Mouse (Mus musculus) cerebellum, postnatal 10 days (tissue): ENCODE measurements around the gene Exosc2.

ENCODE experiments used
- DNase-seq, 2 experiments: peaks; one replicate each; pipeline ENCODE4 v3.0.0; 2021; ENCODE audit warnings: mixed read lengths in 2 of 2

The Exosc2 gene

DNA sequence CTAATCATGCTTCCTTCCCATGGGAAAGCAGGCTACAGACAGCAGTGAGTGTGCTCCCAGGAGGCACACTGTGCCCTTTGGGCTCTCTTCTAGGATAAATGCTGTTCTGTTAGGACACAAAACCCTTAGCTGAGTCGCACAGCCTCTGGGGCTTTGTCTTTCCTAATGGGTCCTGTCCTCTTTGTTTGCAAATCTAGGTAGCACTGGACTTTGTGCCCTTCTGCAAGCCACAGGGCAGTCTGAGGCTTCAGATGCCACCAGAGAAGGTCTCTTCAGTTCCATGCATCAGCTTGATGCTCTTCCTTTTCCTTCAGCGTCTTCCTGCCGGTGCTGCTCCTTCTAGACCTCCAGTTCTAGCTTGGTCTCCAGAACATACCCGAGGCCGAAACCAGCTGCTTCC is 60.1 kb downstream of the Exosc2 start:
- no peak for DNase-seq
